Mouse (Mus musculus): ENCODE results near the gene Cblc. TPM values are rescaled to one million over a fixed set of nuclear protein-coding genes. Genes with fewer than 3 reads are reported as not detected.

Gene Cblc
- polyA plus RNA-seq, 1 experiment from 2014 or later, result 4.7 TPM

GRCm38 (mm10) chr7:19834055-19834454, 37.4 kb upstream of the Cblc start:
- Histone ChIP-seq H3K4me1 (ENCODE audit: control insufficient read depth, insufficient read depth, low read length) (peaks cover 4% of the 10 kb centered on the region; the same call in 1 of the 2 replicates), H3K4me3 (ENCODE audit: low read depth, low read length) (no peak overlapping the region), H3K27me3 (replicated peaks; ENCODE audit: control insufficient read depth, insufficient read depth, low read length) (no peaks in the 10 kb centered on the region), H3K4me2 (ENCODE audit: low read depth, low read length) (no peak overlapping the region), H3K36me3 (ENCODE audit: control insufficient read depth, insufficient read depth, low read length) (no peaks in the 10 kb centered on the region), H3K9ac (ENCODE audit: low read depth, low read length) (no peak overlapping the region), H3K27ac (replicated peaks; ENCODE audit: low read depth, low read length) (no peak overlapping the region), H3K9me3 (ENCODE audit: control insufficient read depth, low read length) (no peaks in the 10 kb centered on the region)
- no peak for ATAC-seq (ENCODE audit: low read depth)
- 60% methylated on average over 3 of the region's 3 CpGs for WGBS
- no peak for DNase-seq (ENCODE audit: low spot score)

GRCm38 (mm10) chr7:19831837-19832236, 35.2 kb upstream of the Cblc start:
- ATAC-seq (ENCODE audit: low read depth) (0 out of 2 replicates have a peak, but pooled peaks have one; percentile 50), DNase-seq (ENCODE audit: low spot score) (no peak)
- 45% methylated on average over 9 of the region's 9 CpGs for WGBS

GRCm38 (mm10) chr7:19830682-19831156, 34.1 kb upstream of the Cblc start:
- Histone ChIP-seq H3K9ac (ENCODE audit: low read depth, low read length) (no peak overlapping the region), H3K4me3 (ENCODE audit: low read depth, low read length) (no peak overlapping the region), H3K27ac (replicated peaks; ENCODE audit: low read depth, low read length) (no peak overlapping the region), H3K27me3 (replicated peaks; ENCODE audit: control insufficient read depth, insufficient read depth, low read length) (no peaks in the 10 kb centered on the region), H3K4me2 (ENCODE audit: low read depth, low read length) (peak overlapping the region; percentile 30), H3K36me3 (ENCODE audit: control insufficient read depth, insufficient read depth, low read length) (no peaks in the 10 kb centered on the region), H3K4me1 (ENCODE audit: control insufficient read depth, insufficient read depth, low read length) (peaks cover 4% of the 10 kb centered on the region; the same call in 1 of the 2 replicates), H3K9me3 (ENCODE audit: control insufficient read depth, low read length) (no peaks in the 10 kb centered on the region)
- 30% methylated on average over 12 of the region's 13 CpGs for WGBS
- DNase-seq (ENCODE audit: low spot score), result peak; percentile 78
- ATAC-seq (ENCODE audit: low read depth), result peak; percentile 70

More at GRCm38 (mm10) chr7:19831837-19832236, 35.2 kb upstream of the Cblc start:
- H3K9ac ChIP-seq (ENCODE audit: low read depth, low read length), result no peak overlapping the region
- no peaks in the 10 kb centered on the region for H3K27me3 ChIP-seq (replicated peaks; ENCODE audit: control insufficient read depth, insufficient read depth, low read length)
- H3K4me3 ChIP-seq (ENCODE audit: low read depth, low read length), result no peak overlapping the region
- peaks cover 4% of the 10 kb centered on the region; the same call in 1 of the 2 replicates for H3K4me1 ChIP-seq (ENCODE audit: control insufficient read depth, insufficient read depth, low read length)
- no peaks in the 10 kb centered on the region for H3K36me3 ChIP-seq (ENCODE audit: control insufficient read depth, insufficient read depth, low read length)
- no peaks in the 10 kb centered on the region for H3K9me3 ChIP-seq (ENCODE audit: control insufficient read depth, low read length)
- no peak overlapping the region for H3K27ac ChIP-seq (replicated peaks; ENCODE audit: low read depth, low read length)
- no peak overlapping the region for H3K4me2 ChIP-seq (ENCODE audit: low read depth, low read length)

GRCm38 (mm10) chr7:19829694-19830093, 33.1 kb upstream of the Cblc start:
- Histone ChIP-seq H3K4me2 (ENCODE audit: low read depth, low read length) (no peak overlapping the region), H3K9me3 (ENCODE audit: control insufficient read depth, low read length) (no peaks in the 10 kb centered on the region), H3K4me3 (ENCODE audit: low read depth, low read length) (no peak overlapping the region), H3K9ac (ENCODE audit: low read depth, low read length) (no peak overlapping the region), H3K4me1 (ENCODE audit: control insufficient read depth, insufficient read depth, low read length) (peaks cover 6% of the 10 kb centered on the region), H3K36me3 (ENCODE audit: control insufficient read depth, insufficient read depth, low read length) (no peaks in the 10 kb centered on the region), H3K27me3 (replicated peaks; ENCODE audit: control insufficient read depth, insufficient read depth, low read length) (no peaks in the 10 kb centered on the region), H3K27ac (replicated peaks; ENCODE audit: low read depth, low read length) (no peak overlapping the region)
- WGBS, result 79% methylated on average over 3 of the region's 3 CpGs
- ATAC-seq (ENCODE audit: low read depth), result no peak
- DNase-seq (ENCODE audit: low spot score), result no peak

GRCm38 (mm10) chr7:19826756-19827155, 30.1 kb upstream of the Cblc start:
- no peak overlapping the region for H3K4me3 ChIP-seq (ENCODE audit: low read depth, low read length)
- ATAC-seq (ENCODE audit: low read depth), result no peak
- WGBS, result 31% methylated on average over 4 of the region's 6 CpGs
- H3K36me3 ChIP-seq (ENCODE audit: control insufficient read depth, insufficient read depth, low read length), result no peaks in the 10 kb centered on the region
- no peak overlapping the region for H3K4me2 ChIP-seq (ENCODE audit: low read depth, low read length)
- no peak overlapping the region for H3K27ac ChIP-seq (replicated peaks; ENCODE audit: low read depth, low read length)
- no peaks in the 10 kb centered on the region for H3K9me3 ChIP-seq (ENCODE audit: control insufficient read depth, low read length)
- peak; percentile 45 for DNase-seq (ENCODE audit: low spot score)
- no peak overlapping the region for H3K9ac ChIP-seq (ENCODE audit: low read depth, low read length)
- peaks cover 6% of the 10 kb centered on the region for H3K27me3 ChIP-seq (replicated peaks; ENCODE audit: control insufficient read depth, insufficient read depth, low read length)
- H3K4me1 ChIP-seq (ENCODE audit: control insufficient read depth, insufficient read depth, low read length), result peaks cover 27% of the 10 kb centered on the region

GRCm38 (mm10) chr7:19824182-19824973, 27.8 kb upstream of the Cblc start:
- DNase-seq (ENCODE audit: low spot score) (peak; percentile 95), ATAC-seq (ENCODE audit: low read depth) (peak; percentile 94)
- Histone ChIP-seq H3K4me2 (ENCODE audit: low read depth, low read length) (peak overlapping the region; percentile 24), H3K9me3 (ENCODE audit: control insufficient read depth, low read length) (peaks cover 5% of the 10 kb centered on the region; the same call in 1 of the 2 replicates), H3K36me3 (ENCODE audit: control insufficient read depth, insufficient read depth, low read length) (no peaks in the 10 kb centered on the region), H3K4me1 (ENCODE audit: control insufficient read depth, insufficient read depth, low read length) (peaks cover 23% of the 10 kb centered on the region), H3K9ac (ENCODE audit: low read depth, low read length) (0 out of 2 replicates have a peak overlapping the region, but pooled peaks have one; percentile 25), H3K27ac (replicated peaks; ENCODE audit: low read depth, low read length) (peak overlapping the region; percentile 84), H3K4me3 (ENCODE audit: low read depth, low read length) (no peak overlapping the region; the same call in 1 of the 2 replicates), H3K27me3 (replicated peaks; ENCODE audit: control insufficient read depth, insufficient read depth, low read length) (peaks cover 13% of the 10 kb centered on the region)
- WGBS, result 37% methylated on average over 16 of the region's 26 CpGs

- Histone ChIP-seq H3K4me3 (ENCODE audit: low read depth, low read length) (no peak overlapping the region), H3K9me3 (ENCODE audit: control insufficient read depth, low read length) (peaks cover 5% of the 10 kb centered on the region; the same call in 1 of the 2 replicates), H3K4me1 (ENCODE audit: control insufficient read depth, insufficient read depth, low read length) (peaks cover 23% of the 10 kb centered on the region), H3K4me2 (ENCODE audit: low read depth, low read length) (peak overlapping the region; percentile 79), H3K27ac (replicated peaks; ENCODE audit: low read depth, low read length) (peak overlapping the region; percentile 84), H3K9ac (ENCODE audit: low read depth, low read length) (no peak overlapping the region), H3K36me3 (ENCODE audit: control insufficient read depth, insufficient read depth, low read length) (no peaks in the 10 kb centered on the region), H3K27me3 (replicated peaks; ENCODE audit: control insufficient read depth, insufficient read depth, low read length) (peaks cover 13% of the 10 kb centered on the region)
- DNase-seq (ENCODE audit: low spot score) (no peak), ATAC-seq (ENCODE audit: low read depth) (no peak; the same call in none of the 2 replicates)
- 20% methylated on average over 16 of the region's 16 CpGs for WGBS
Observed at GRCm38 (mm10) chr7:19823256-19824181, 26.9 kb upstream of the Cblc start.

GRCm38 (mm10) chr7:19822604-19823058, 26.0 kb upstream of the Cblc start, which contains the start of gene Bcl3:
TSS of gene Bcl3 (minus strand) at chr7:19822770.
- ATAC-seq (ENCODE audit: low read depth) (no peak), DNase-seq (ENCODE audit: low spot score) (peak; percentile 53)
- Histone ChIP-seq H3K27ac (replicated peaks; ENCODE audit: low read depth, low read length) (peak within 1 kb of the TSS; percentile 84), H3K4me3 (ENCODE audit: low read depth, low read length) (peak within 1 kb of the TSS; percentile 44), H3K9me3 (ENCODE audit: control insufficient read depth, low read length) (peaks cover 5% of the 10 kb centered on the region; the same call in 1 of the 2 replicates), H3K4me2 (ENCODE audit: low read depth, low read length) (peak within 1 kb of the TSS; percentile 79), H3K9ac (ENCODE audit: low read depth, low read length) (peak within 1 kb of the TSS; percentile 71), H3K36me3 (ENCODE audit: control insufficient read depth, insufficient read depth, low read length) (no peaks in the 10 kb centered on the region), H3K27me3 (replicated peaks; ENCODE audit: control insufficient read depth, insufficient read depth, low read length) (peaks cover 13% of the 10 kb centered on the region), H3K4me1 (ENCODE audit: control insufficient read depth, insufficient read depth, low read length) (peaks cover 31% of the 10 kb centered on the region)
- 12% methylated on average over 6 of the region's 42 CpGs for WGBS

Data from embryonic facial prominence, embryonic 14.5 days (tissue).